7 mouse cellular contexts compared by ENCODE assay signal in genomic region chr2:105854740-105855139, GRCm38 (mm10). TPM values are rescaled to one million over a fixed set of nuclear protein-coding genes. Genes with fewer than 3 reads are reported as not detected.
DNase-seq lines count a peak whose midpoint lies in the region.

No protein-coding gene starts in this region.

- peak; percentile 13 for DNase-seq in lung, postnatal 36 days
- DNase-seq in lung, postnatal 4 days, result no peak
- peak; percentile 16 to 20 for DNase-seq in cerebellum, postnatal 14 days
- DNase-seq in kidney, postnatal 10 days, result peak; percentile 6
- DNase-seq in right cerebral cortex, postnatal 14 days, result peak; percentile 5
- DNase-seq in spleen, adult 18-20 months, result no peak
- DNase-seq in thymus, postnatal 0 days (ENCODE audit: low spot score), result no peak

RNA-seq across cellular contexts. Expression of gene Elp4, which starts 49.6 kb away (rescaled TPM):
- polyA plus RNA-seq in thymus, postnatal 0 days (2015; fragmentation: Nextera tagmentation; extraction: Ambion mirVana), result 27.2 and 29.0 TPM in 2 replicates

RNA-seq across cellular contexts. Expression of gene Immp1l, which starts 49.7 kb away (rescaled TPM):
- 154 and 166 TPM in 2 replicates for polyA plus RNA-seq in thymus, postnatal 0 days (2015; fragmentation: Nextera tagmentation; extraction: Ambion mirVana)

Comparison
In these comparisons a context has a peak if more than half of its experiments do, and no peak if none do; other contexts are left out.
1. DNase-seq: peak in lung, postnatal 36 days (single experiment), cerebellum, postnatal 14 days (2 of 2), kidney, postnatal 10 days (single experiment) and right cerebral cortex, postnatal 14 days (single experiment); none in lung, postnatal 4 days (0 of 2), spleen, adult 18-20 months (0 of 2) and thymus, postnatal 0 days (single experiment).